Mouse (Mus musculus): ENCODE results near the gene Rps27. TPM values are rescaled to one million over a fixed set of nuclear protein-coding genes. Genes with fewer than 3 reads are reported as not detected.
"Not testable (repeated sequence)": the region's sequence is repeated elsewhere in the genome, so short reads cannot be mapped to it uniquely, and the experiment has no call there.

The Rps27 gene
- total RNA-seq (2021), result 1,000 to 10,000 TPM in 1 of 2 experiments, 100 to 1,000 TPM in 1; 977 to 1,003 TPM
- long read RNA-seq, experiment 1, transcript Rps27-201 (4 exons, 345 nt), result major isoform, 86 of 90 reads
- long read RNA-seq, experiment 1, partial matches to known transcripts, result 0 of 90 reads
- long read RNA-seq, experiment 1, other reads (novel, unspliced or antisense), result 0 of 90 reads
- long read RNA-seq, experiment 2, transcript Rps27-201 (4 exons, 345 nt), result major isoform, 80 of 86 reads
- long read RNA-seq, experiment 2, partial matches to known transcripts, result 0 of 86 reads
- long read RNA-seq, experiment 2, other reads (novel, unspliced or antisense), result 1 of 86 reads

GRCm38 (mm10) chr3:90213377-90213866 is at the start of gene Rps27, which contains the start of gene Rab13:
TSS of gene Rps27 (minus strand) at chr3:90213651.
TSS of gene Rab13 (plus strand) at chr3:90213695.
- peak; percentile 87 to 90 for DNase-seq (ENCODE audit: low spot score in 2 of 2)

- no peak for DNase-seq (ENCODE audit: low spot score in 2 of 2)
These were observed 45.1 kb upstream of the Rps27 start for GRCm38 (mm10) chr3:90258521-90258920.

- no peak for DNase-seq (ENCODE audit: low spot score in 2 of 2)
These were observed 43.5 kb upstream of the Rps27 start for GRCm38 (mm10) chr3:90256731-90257530.

- DNase-seq (ENCODE audit: low spot score in 2 of 2), result no peak
These were observed 42.4 kb upstream of the Rps27 start for GRCm38 (mm10) chr3:90255784-90256353.

- no peak for DNase-seq (ENCODE audit: low spot score in 2 of 2)
These were observed 41.7 kb upstream of the Rps27 start for GRCm38 (mm10) chr3:90255194-90255565.

- DNase-seq (ENCODE audit: low spot score in 2 of 2), result no peak
These were observed 41.2 kb upstream of the Rps27 start for GRCm38 (mm10) chr3:90254419-90255193.

GRCm38 (mm10) chr3:90253653-90254418 is 40.4 kb upstream of the Rps27 start, which contains the start of gene Crtc2:
TSS of gene Crtc2 (plus strand) at chr3:90254163.
- peak; percentile 96 to 98 for DNase-seq (ENCODE audit: low spot score in 2 of 2)

- not testable (repeated sequence) for DNase-seq (ENCODE audit: low spot score in 2 of 2)
These were observed 39.7 kb upstream of the Rps27 start for GRCm38 (mm10) chr3:90253174-90253573.

- DNase-seq (ENCODE audit: low spot score in 2 of 2), result not testable (repeated sequence)
These were observed 39.2 kb upstream of the Rps27 start for GRCm38 (mm10) chr3:90252659-90253058.

- DNase-seq (ENCODE audit: low spot score in 2 of 2), result not testable (repeated sequence)
These were observed 38.3 kb upstream of the Rps27 start for GRCm38 (mm10) chr3:90251731-90252226.

GRCm38 (mm10) chr3:90250791-90251190 is 37.3 kb upstream of the Rps27 start:
- DNase-seq (ENCODE audit: low spot score in 2 of 2), result no peak

- DNase-seq (ENCODE audit: low spot score in 2 of 2), result no peak
These were observed 35.3 kb upstream of the Rps27 start for GRCm38 (mm10) chr3:90248746-90249100.

- DNase-seq (ENCODE audit: low spot score in 2 of 2), result peak; percentile 88 to 91
These were observed 34.7 kb upstream of the Rps27 start, which contains the start of gene Slc39a1 for GRCm38 (mm10) chr3:90247960-90248745. TSS of gene Slc39a1 (plus strand) at chr3:90248172.

GRCm38 (mm10) chr3:90247630-90247959 is 34.1 kb upstream of the Rps27 start:
- DNase-seq (ENCODE audit: low spot score in 2 of 2), result no peak

- DNase-seq (ENCODE audit: low spot score in 2 of 2), result no peak
These were observed 32.0 kb upstream of the Rps27 start for GRCm38 (mm10) chr3:90245406-90245805.

GRCm38 (mm10) chr3:90242984-90243775 is 29.7 kb upstream of the Rps27 start, which contains the start of gene Creb3l4:
TSS of gene Creb3l4 (minus strand) at chr3:90243512.
- DNase-seq (ENCODE audit: low spot score in 2 of 2), result peak in 1 of 2 experiments; percentile 12

- no peak for DNase-seq (ENCODE audit: low spot score in 2 of 2)
These were observed 28.4 kb upstream of the Rps27 start for GRCm38 (mm10) chr3:90241669-90242358.

- no peak for DNase-seq (ENCODE audit: low spot score in 2 of 2)
These were observed 27.8 kb upstream of the Rps27 start for GRCm38 (mm10) chr3:90241251-90241650.
